Mouse (Mus musculus) midbrain, embryonic 14.5 days (tissue): ENCODE results near the gene Gjb4. TPM values are rescaled to one million over a fixed set of nuclear protein-coding genes. Genes with fewer than 3 reads are reported as not detected.

Experiments
- ATAC-seq: fragments of 200-750 bp; cut with Nextera tagmentation; 2 replicates; pipeline ENCODE4 v1.8.0; 2017; ENCODE audit warnings: moderate number of reproducible peaks, moderate library complexity; ENCODE audit not compliant: low FRiP score, low TSS enrichment
- DNase-seq: peaks from one replicate; pipeline ENCODE4 v3.0.0-alpha.2; 2015
- H3K27ac ChIP-seq: fragments of 300-500 bp; sonication (generic); replicated peaks from 2 replicates; pipeline ENCODE4 v1.5.1; 2014; ENCODE audit warnings: mild to moderate bottlenecking, low read depth, low read length, moderate library complexity
- H3K27me3 ChIP-seq: fragments of 300-500 bp; sonication (generic); 2 replicates; pipeline ENCODE4 v1.6.1; 2014; ENCODE audit warnings: low read length, control low read depth, mixed read lengths; ENCODE audit not compliant: control insufficient read depth, insufficient read depth
- H3K36me3 ChIP-seq: fragments of 300-500 bp; sonication (generic); 2 replicates; pipeline ENCODE4 v1.6.1; 2014; ENCODE audit warnings: low read length, control low read depth; ENCODE audit not compliant: control insufficient read depth, insufficient read depth
- H3K4me1 ChIP-seq: fragments of 300-500 bp; sonication (generic); 2 replicates; pipeline ENCODE4 v1.6.1; 2014; ENCODE audit warnings: mild to moderate bottlenecking, antibody characterized with exemption, low read length, control low read depth; ENCODE audit not compliant: control insufficient read depth, insufficient read depth
- H3K4me2 ChIP-seq: fragments of 300-500 bp; sonication (generic); 2 replicates; pipeline ENCODE4 v1.6.1; 2014; ENCODE audit warnings: mild to moderate bottlenecking, low read length, moderate library complexity
- H3K4me3 ChIP-seq: fragments of 300-500 bp; sonication (generic); replicated peaks from 2 replicates; pipeline ENCODE4 v1.5.1; 2014; ENCODE audit warnings: low read depth, low read length
- H3K9ac ChIP-seq: fragments of 300-500 bp; sonication (generic); replicated peaks from 2 replicates; pipeline ENCODE4 v1.6.1; 2014; ENCODE audit warnings: mild to moderate bottlenecking, low read length, moderate library complexity
- H3K9me3 ChIP-seq: fragments of 300-500 bp; sonication (generic); 2 replicates; pipeline ENCODE4 v1.6.1; 2016; ENCODE audit warnings: low read length, control low read depth, mixed read lengths; ENCODE audit not compliant: control insufficient read depth
- WGBS: fragments of 180-500 bp; shearing (Covaris S2); extraction: QIAGEN DNeasy Blood & Tissue Kit; methylation state at CpG from one replicate; pipeline ENCODE4 v1.1.7; 2014; 5-methylcytosine and 5-hydroxymethylcytosine counted together
- polyA plus RNA-seq: library from polyadenylated mRNA; unstranded; fragments of >200 nt; fragmentation: Nextera tagmentation; extraction: Ambion mirVana; gene quantifications from 2 replicates; pipeline ENCODE4 v1.2.1, GENCODE M21; 2014

Gjb4 gene
- polyA plus RNA-seq, 1 experiment from 2014 or later = not detected

DNA sequence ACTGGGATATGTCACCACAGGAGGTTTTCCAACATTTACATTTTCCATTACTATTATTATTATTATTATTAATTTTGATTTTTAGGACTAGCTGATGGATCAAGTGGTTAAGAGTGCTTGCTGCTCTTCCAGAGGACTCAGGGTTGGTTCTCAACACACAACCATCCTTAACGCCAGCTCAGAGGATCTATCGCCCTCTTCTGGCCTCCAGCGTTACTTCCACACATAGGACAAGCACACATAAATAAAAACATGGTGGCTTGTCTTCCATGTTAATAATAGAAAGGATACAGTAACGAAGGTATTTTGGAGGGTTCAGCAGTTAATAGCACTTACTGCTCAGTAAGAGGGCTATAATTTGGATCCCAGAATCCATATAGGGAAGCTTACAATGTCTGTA is 20.8 kb upstream of the Gjb4 start:
- Histone ChIP-seq H3K27me3 (no peaks in the 10 kb centered on the region), H3K4me3 (no peak overlapping the region), H3K4me2 (no peak overlapping the region), H3K36me3 (no peaks in the 10 kb centered on the region), H3K9ac (no peak overlapping the region), H3K4me1 (no peaks in the 10 kb centered on the region), H3K9me3 (no peaks in the 10 kb centered on the region), H3K27ac (no peak overlapping the region)
- ATAC-seq (no peak), DNase-seq (no peak)
- 88% methylated on average over 4 of the region's 4 CpGs for WGBS

DNA sequence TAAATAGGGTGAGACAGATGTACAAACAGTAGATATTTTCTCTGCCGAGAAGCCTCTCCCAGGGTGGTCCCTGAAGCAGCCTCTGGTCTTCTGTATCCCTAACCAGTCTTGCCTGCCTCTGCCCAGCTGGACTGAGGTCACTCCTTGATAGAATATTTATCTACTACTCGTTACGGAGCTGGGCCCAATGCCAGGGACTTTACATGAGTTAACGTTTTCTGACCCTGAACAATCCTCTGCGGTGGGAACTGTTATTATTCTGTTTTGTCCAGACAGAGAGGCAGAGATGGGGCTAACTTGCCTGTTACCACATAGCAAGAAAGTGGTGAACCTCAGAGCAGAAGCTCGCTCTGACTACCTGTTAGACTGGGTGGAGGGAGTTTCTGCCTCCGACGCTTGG is 19.6 kb upstream of the Gjb4 start:
- no peaks in the 10 kb centered on the region for H3K27me3 ChIP-seq
- WGBS = 63% methylated on average over 8 of the region's 8 CpGs
- H3K9ac ChIP-seq = no peak overlapping the region
- H3K27ac ChIP-seq = no peak overlapping the region
- no peak for DNase-seq
- no peaks in the 10 kb centered on the region for H3K4me1 ChIP-seq
- H3K4me2 ChIP-seq = no peak overlapping the region
- no peak for ATAC-seq
- H3K4me3 ChIP-seq = no peak overlapping the region
- no peaks in the 10 kb centered on the region for H3K36me3 ChIP-seq
- H3K9me3 ChIP-seq = no peaks in the 10 kb centered on the region

DNA sequence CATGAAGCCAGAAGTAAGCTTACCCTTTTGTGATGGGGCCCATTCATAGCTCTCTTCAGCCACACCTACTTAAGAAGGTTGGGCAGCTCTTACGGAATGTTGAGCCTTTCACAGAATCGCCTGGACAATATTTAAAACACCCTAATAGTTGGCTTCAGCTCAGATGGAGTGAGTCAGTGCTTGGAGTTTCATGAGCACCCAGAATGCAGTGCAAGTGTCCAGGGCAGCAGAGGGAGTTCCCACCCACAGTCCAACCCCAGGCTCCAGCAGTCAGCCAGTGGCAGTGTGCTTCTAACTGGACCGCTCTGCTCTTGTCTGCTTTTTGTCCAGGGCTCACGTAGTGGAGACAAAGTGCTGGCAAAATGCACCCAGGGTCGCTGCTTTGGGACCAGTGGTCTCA is 17.7 kb upstream of the Gjb4 start:
- 69% methylated on average over 5 of the region's 5 CpGs for WGBS
- H3K27ac ChIP-seq = no peak overlapping the region
- no peak for DNase-seq
- no peaks in the 10 kb centered on the region for H3K27me3 ChIP-seq
- H3K4me1 ChIP-seq = no peaks in the 10 kb centered on the region
- H3K4me3 ChIP-seq = no peak overlapping the region
- H3K9me3 ChIP-seq = no peaks in the 10 kb centered on the region
- no peak overlapping the region for H3K4me2 ChIP-seq
- no peak for ATAC-seq
- no peaks in the 10 kb centered on the region for H3K36me3 ChIP-seq
- H3K9ac ChIP-seq = no peak overlapping the region

DNA sequence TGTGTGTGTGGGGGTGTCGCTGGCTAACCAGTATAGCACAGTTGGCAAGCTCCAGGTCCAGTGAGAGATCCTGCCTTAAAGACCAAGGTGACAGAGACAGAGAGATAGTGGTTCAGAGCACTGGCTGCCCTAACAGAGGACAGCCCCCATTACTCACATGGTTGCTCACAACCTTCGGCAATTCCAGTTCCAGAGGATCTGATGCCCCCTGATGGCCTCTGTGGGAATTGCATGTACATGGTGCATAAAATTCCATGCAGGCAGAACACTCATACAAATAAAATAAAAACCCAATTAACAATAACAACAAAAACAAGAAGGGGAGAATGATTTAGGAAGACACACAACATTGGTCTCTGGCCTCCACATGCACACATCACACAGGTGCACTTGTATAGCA is 16.6 kb upstream of the Gjb4 start:
- Histone ChIP-seq H3K4me3 (no peak overlapping the region), H3K9ac (no peak overlapping the region), H3K4me2 (no peak overlapping the region), H3K27me3 (no peaks in the 10 kb centered on the region), H3K9me3 (no peaks in the 10 kb centered on the region), H3K36me3 (no peaks in the 10 kb centered on the region), H3K4me1 (0 out of 2 replicates have a peak, but pooled peaks cover 3% of the 10 kb centered on the region), H3K27ac (no peak overlapping the region)
- DNase-seq = peak; percentile 47
- 47% methylated on average over 2 of the region's 2 CpGs for WGBS
- ATAC-seq = no peak

DNA sequence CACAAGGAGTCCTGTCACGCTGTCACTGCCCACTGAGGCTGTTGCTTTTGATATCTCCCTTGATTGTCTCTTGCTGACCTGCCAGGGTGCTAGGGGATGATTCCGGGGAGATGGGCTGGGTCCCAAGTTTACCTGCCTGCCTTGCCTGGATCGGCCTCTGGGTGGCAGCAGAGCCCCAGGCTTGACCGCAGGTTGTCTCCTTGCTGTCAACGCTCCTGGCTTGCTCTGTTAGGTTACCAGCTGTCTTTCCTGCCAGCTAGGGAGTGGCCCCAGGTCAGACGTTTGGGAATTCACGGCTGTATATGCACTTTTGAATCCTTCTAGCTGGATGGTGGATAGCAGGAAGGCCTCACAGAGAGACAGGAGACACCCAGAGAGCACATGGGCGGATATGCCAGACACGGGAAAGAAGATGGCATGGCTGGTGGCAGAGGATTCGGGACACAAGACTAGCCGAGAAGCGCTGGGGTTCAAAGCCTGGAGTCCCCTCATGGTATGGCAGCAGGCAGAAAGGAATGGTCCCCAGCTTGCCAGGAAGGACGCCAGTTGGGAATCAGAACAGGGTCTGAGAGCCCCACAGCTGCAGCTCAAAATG is 14.6 kb upstream of the Gjb4 start:
- H3K27ac ChIP-seq = no peak overlapping the region
- H3K36me3 ChIP-seq = no peaks in the 10 kb centered on the region
- WGBS = 31% methylated on average over 13 of the region's 13 CpGs
- H3K4me2 ChIP-seq = no peak overlapping the region
- H3K9me3 ChIP-seq = no peaks in the 10 kb centered on the region
- ATAC-seq = 0 out of 2 replicates have a peak, but pooled peaks have one; percentile 39
- no peak overlapping the region for H3K9ac ChIP-seq
- H3K4me1 ChIP-seq = 0 out of 2 replicates have a peak, but pooled peaks cover 6% of the 10 kb centered on the region
- no peak overlapping the region for H3K4me3 ChIP-seq
- peak; percentile 90 for DNase-seq
- H3K27me3 ChIP-seq = no peaks in the 10 kb centered on the region

DNA sequence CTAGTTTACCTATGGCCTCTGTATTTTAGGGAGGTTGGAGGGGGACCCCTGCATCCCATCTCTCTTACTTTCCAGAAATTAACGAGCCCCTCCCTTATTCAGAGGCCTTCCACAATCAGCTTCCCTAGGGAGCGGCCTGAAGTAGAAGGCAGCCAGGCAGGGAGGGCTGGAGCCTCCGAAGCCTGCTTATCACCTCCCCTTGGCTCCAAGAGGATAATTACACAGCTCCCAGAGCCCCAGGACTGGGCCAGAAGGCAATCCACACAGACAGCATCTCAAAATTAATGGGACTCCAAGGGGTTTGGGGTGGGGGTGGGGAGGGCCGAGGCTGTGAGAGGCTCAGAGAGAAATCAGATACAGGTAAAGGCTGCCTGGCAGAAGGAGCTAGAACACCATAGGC is 12.0 kb upstream of the Gjb4 start:
- Histone ChIP-seq H3K27me3 (no peaks in the 10 kb centered on the region), H3K9ac (no peak overlapping the region), H3K27ac (no peak overlapping the region), H3K36me3 (no peaks in the 10 kb centered on the region), H3K9me3 (no peaks in the 10 kb centered on the region), H3K4me1 (0 out of 2 replicates have a peak, but pooled peaks cover 6% of the 10 kb centered on the region), H3K4me2 (no peak overlapping the region), H3K4me3 (no peak overlapping the region)
- ATAC-seq (peak; percentile 31; the same call in 1 of the 2 replicates), DNase-seq (peak; percentile 63)
- 16% methylated on average over 4 of the region's 4 CpGs for WGBS

DNA sequence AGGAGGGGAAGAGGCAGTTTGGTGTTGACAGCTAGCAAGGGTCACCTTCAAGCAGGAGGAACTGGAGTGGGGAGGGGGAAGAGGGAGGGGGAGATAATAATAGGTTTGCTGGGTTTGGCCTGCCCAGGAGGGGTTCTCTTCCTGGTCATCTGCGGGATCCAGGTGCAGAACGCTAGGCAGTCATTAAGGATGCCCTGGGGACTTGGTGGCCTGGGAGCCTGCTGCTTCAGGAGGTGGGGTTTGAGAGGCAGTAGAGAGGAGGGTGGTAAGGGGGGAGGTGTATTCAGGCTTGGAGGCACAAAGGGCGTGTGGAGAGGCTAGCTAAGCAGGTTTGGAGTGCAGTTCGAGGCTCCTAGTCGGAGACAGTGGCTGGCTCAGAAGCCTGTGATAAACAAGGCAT is 11.6 kb upstream of the Gjb4 start:
- H3K36me3 ChIP-seq = no peaks in the 10 kb centered on the region
- 0 out of 2 replicates have a peak, but pooled peaks cover 6% of the 10 kb centered on the region for H3K4me1 ChIP-seq
- H3K4me2 ChIP-seq = no peak overlapping the region
- ATAC-seq (peak; percentile 11; the same call in 1 of the 2 replicates), DNase-seq (peak; percentile 31)
- no peaks in the 10 kb centered on the region for H3K9me3 ChIP-seq
- no peaks in the 10 kb centered on the region for H3K27me3 ChIP-seq
- H3K27ac ChIP-seq = 0 out of 2 replicates have a peak overlapping the region, but pooled peaks have one; percentile 26
- H3K9ac ChIP-seq = no peak overlapping the region
- no peak overlapping the region for H3K4me3 ChIP-seq
- 11% methylated on average over 5 of the region's 5 CpGs for WGBS

DNA sequence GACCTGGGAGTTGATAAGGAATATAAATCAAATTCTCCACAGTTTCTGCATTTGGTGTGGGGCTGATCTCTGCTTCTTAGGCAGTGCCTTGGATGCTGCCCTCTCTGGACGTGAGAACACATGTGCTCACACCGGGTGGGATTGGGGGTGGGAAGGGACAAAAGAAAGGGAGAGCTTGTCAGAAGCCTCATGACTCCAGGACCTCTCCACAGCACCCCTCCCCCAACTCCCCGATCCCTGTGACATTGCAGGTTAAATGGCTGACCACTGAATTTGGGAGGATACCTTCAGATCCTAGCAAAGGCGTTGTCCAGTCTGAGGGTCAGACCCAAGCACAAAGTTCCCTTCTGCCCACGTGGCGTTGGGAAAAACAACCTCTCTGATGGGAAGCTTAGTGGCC is 10.6 kb upstream of the Gjb4 start:
- no peak overlapping the region for H3K9ac ChIP-seq
- WGBS = 67% methylated on average over 6 of the region's 6 CpGs
- no peaks in the 10 kb centered on the region for H3K27me3 ChIP-seq
- no peak overlapping the region for H3K4me3 ChIP-seq
- H3K9me3 ChIP-seq = no peaks in the 10 kb centered on the region
- no peaks in the 10 kb centered on the region for H3K36me3 ChIP-seq
- H3K4me2 ChIP-seq = no peak overlapping the region
- DNase-seq (no peak), ATAC-seq (no peak)
- 0 out of 2 replicates have a peak, but pooled peaks cover 6% of the 10 kb centered on the region for H3K4me1 ChIP-seq
- H3K27ac ChIP-seq = no peak overlapping the region

DNA sequence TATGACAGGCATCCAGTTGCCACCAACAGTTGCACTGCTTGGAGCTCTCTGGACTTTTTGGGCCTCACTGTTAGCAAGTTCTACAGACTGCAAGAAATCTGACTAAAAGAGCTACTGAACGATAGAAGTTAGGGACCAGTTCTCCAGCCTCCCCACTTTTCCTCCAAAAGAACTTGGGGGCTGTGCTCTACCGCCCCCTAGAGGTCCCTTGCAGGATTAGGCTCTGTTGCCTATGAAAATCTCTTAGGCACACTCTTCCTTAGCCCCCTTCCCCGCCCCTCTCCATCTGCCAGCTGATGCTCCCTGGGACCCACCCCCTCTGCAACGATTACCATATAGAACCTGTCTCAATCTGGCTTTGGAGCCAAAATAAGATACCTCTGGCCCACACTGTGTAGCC is 9.4 kb upstream of the Gjb4 start:
- ATAC-seq (no peak), DNase-seq (no peak)
- WGBS = 58% methylated on average over 4 of the region's 4 CpGs

More for the DNA sequence above, 9.4 kb upstream of the Gjb4 start:
- H3K9ac ChIP-seq = no peak overlapping the region
- no peak overlapping the region for H3K4me2 ChIP-seq
- no peak overlapping the region for H3K4me3 ChIP-seq
- no peak overlapping the region for H3K27ac ChIP-seq
- 0 out of 2 replicates have a peak, but pooled peaks cover 6% of the 10 kb centered on the region for H3K4me1 ChIP-seq
- no peaks in the 10 kb centered on the region for H3K27me3 ChIP-seq
- no peaks in the 10 kb centered on the region for H3K36me3 ChIP-seq
- H3K9me3 ChIP-seq = no peaks in the 10 kb centered on the region
